Mouse (Mus musculus): ENCODE results near the gene Nags. TPM values are rescaled to one million over a fixed set of nuclear protein-coding genes. Genes with fewer than 3 reads are reported as not detected.
"Not testable (repeated sequence)": the region's sequence is repeated elsewhere in the genome, so short reads cannot be mapped to it uniquely, and the experiment has no call there.

The Nags gene
- polyA plus RNA-seq, 1 experiment: not detected

DNA sequence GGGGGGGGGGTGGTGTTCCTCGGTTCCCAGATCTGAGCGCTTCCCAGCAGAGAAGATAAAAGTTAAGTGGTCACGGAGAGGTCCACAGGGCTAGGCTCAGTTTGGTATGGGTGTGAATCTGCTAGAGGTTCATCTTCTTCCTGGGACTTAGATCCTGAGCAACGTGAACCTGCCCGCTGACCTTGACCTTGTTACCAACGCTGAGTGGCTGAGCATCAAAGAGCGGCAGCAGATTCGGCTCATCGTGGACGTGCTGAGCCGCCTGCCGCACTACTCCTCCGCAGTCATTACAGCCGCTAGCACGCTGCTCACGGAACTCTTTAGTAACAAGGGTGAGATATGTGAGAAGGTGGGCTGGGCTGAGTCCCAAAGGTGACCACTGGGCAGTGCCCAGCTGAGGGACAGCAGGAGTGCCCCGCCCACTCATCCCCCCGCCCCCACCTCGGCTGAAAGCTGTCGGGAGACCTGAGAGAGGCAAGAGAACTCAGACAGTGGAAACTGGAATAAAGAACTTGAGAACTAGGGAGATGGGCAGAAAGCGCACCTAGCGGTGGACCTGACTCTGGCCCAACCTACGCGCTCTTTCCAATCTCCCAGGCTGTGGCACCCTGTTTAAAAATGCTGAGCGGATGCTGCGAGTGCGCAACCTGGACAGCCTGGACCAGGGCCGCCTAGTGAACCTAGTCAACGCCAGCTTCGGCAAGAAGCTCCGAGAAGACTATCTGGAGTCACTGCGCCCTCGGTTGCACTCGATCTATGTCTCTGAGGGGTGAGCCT lies 2.1 kb downstream of the Nags start:
- Histone ChIP-seq H3K4me2 (ENCODE audit: low read depth) (no peak overlapping the region), H3K27me3 (ENCODE audit: control insufficient read depth, insufficient read depth, insufficient read length) (peaks cover 30% of the 10 kb centered on the region), H3ac (ENCODE audit: control insufficient read depth, insufficient read length) (no peak overlapping the region), H3K4me3 (no peak overlapping the region), H3K79me2 (ENCODE audit: control insufficient read depth, insufficient read depth) (no peaks in the 10 kb centered on the region), H3K36me3 (ENCODE audit: control insufficient read depth, insufficient read depth) (no peaks in the 10 kb centered on the region)
- TF ChIP-seq TCF12 (IDR thresholded peaks at IDR 0.05; ENCODE audit: insufficient read depth, poor library complexity, severe bottlenecking) (no peak), CEBPB (IDR thresholded peaks at IDR 0.05; ENCODE audit: insufficient read depth, poor library complexity, severe bottlenecking) (no peak), TCF3 (IDR thresholded peaks at IDR 0.05; ENCODE audit: insufficient read length, low read depth) (no peak), USF1 (IDR thresholded peaks at IDR 0.05; ENCODE audit: low read depth) (no peak)

DNA sequence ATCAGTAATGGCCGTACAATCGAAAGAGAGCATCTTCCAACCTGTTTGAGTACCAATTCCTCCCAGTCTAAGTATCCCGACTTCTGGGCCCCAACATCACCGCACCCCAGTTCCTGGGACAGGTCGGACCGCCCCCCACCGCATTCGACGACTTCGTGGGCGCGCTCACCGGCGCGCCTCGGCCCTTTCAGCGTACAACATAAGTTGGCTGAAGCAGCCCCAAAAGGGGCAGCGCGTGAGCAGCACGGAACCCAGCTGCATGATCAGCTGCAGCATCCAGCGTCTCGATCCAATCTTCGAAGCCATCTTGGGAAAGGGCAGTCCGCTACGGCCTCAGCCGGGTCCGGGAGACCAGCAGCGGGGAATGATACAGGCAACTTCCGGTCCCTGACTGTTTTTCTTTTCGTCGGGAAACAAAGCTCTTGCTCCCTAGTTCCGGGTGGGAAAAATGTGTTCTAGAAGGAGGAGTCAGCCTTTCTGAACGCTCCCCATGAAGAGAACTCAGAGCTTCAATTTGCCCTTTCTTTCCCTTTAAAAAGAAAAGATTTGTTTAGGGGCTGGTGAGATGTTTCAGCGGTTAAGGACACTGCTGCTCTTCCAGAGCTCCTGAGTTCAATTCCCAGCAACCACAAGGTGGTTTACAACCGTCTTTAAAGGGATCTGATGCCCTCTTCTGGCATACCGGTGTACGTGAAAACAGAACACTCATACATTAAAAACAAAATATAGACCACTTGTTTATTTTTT lies 10.9 kb downstream of the Nags start, which contains the start of gene Tmem101:
TSS of gene Tmem101 (minus strand) at position 366 of the 747 bp plus-strand sequence.
- peak within 1 kb of the TSS; percentile 62 for H3K4me3 ChIP-seq
- peaks cover 9% of the 10 kb centered on the region for H3K36me3 ChIP-seq (ENCODE audit: control insufficient read depth, insufficient read depth)
- H3K4me2 ChIP-seq (ENCODE audit: low read depth): peak within 1 kb of the TSS; percentile 93
- TF ChIP-seq POLR2A (IDR thresholded peaks at IDR 0.05; ENCODE audit: insufficient read length, low read depth) (peak; percentile 83), REST (IDR thresholded peaks at IDR 0.05; ENCODE audit: insufficient read depth, insufficient read length) (no peak), TCF3 (IDR thresholded peaks at IDR 0.05; ENCODE audit: insufficient read length, low read depth) (no peak), USF1 (IDR thresholded peaks at IDR 0.05; ENCODE audit: low read depth) (no peak), TCF12 (IDR thresholded peaks at IDR 0.05; ENCODE audit: insufficient read depth, poor library complexity, severe bottlenecking) (no peak), MYOG (IDR thresholded peaks at IDR 0.05; ENCODE audit: control insufficient read depth in 1 of 3, insufficient read depth in 1 of 3, insufficient read length in 2 of 3, low read depth in 2 of 3) (peak in 1 of 3 experiments; percentile 9), CEBPB (IDR thresholded peaks at IDR 0.05; ENCODE audit: insufficient read depth, poor library complexity, severe bottlenecking) (0 out of 2 replicates have a peak, but pooled peaks have one; percentile 3), MAX (IDR thresholded peaks at IDR 0.05; ENCODE audit: low read depth) (no peak), E2F4 (IDR thresholded peaks at IDR 0.05; ENCODE audit: insufficient read depth) (peak; percentile 35), MYOD1 (IDR thresholded peaks at IDR 0.05; ENCODE audit: control insufficient read depth in 1 of 3, insufficient read length in 2 of 3, low read depth in 2 of 3) (peak in 1 of 3 experiments; percentile 14), POLR2AphosphoS2 (IDR thresholded peaks at IDR 0.05; ENCODE audit: insufficient read length, low read depth) (peak; percentile 81), SRF (IDR thresholded peaks at IDR 0.05; ENCODE audit: control insufficient read depth, insufficient read length, low read depth) (no peak)
- no peaks in the 10 kb centered on the region for H3K27me3 ChIP-seq (ENCODE audit: control insufficient read depth, insufficient read depth, insufficient read length)
- H3ac ChIP-seq (ENCODE audit: control insufficient read depth, insufficient read length): no peak within 1 kb of the TSS
- peaks cover 5% of the 10 kb centered on the region for H3K79me2 ChIP-seq (ENCODE audit: control insufficient read depth, insufficient read depth)

DNA sequence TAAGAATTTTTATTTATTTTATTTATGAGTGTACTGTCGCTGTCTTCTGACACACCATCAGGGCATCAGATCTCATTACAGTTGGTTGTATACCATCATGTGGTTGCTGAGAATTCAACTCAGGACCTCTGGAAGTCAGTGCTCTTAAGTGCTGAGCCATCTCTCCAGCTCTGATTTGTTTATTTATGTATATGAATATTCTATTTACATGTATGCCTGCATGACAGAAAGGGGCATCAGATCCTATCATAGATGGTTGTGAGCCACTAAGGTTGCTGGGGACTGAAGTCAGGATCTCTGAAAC lies 11.4 kb downstream of the Nags start:
- Histone ChIP-seq H3K4me2 (ENCODE audit: low read depth) (no peak overlapping the region), H3ac (ENCODE audit: control insufficient read depth, insufficient read length) (no peak overlapping the region), H3K79me2 (ENCODE audit: control insufficient read depth, insufficient read depth) (peaks cover 5% of the 10 kb centered on the region), H3K4me3 (peak overlapping the region; percentile 62), H3K36me3 (ENCODE audit: control insufficient read depth, insufficient read depth) (peaks cover 12% of the 10 kb centered on the region), H3K27me3 (ENCODE audit: control insufficient read depth, insufficient read depth, insufficient read length) (no peaks in the 10 kb centered on the region)
- no peak for TF ChIP-seq POLR2A (IDR thresholded peaks at IDR 0.05; ENCODE audit: insufficient read length, low read depth)
- no peak for TF ChIP-seq CEBPB (IDR thresholded peaks at IDR 0.05; ENCODE audit: insufficient read depth, poor library complexity, severe bottlenecking)
- no peak for TF ChIP-seq TCF12 (IDR thresholded peaks at IDR 0.05; ENCODE audit: insufficient read depth, poor library complexity, severe bottlenecking)
- TF ChIP-seq REST (IDR thresholded peaks at IDR 0.05; ENCODE audit: insufficient read depth, insufficient read length): no peak
- no peak for TF ChIP-seq SRF (IDR thresholded peaks at IDR 0.05; ENCODE audit: control insufficient read depth, insufficient read length, low read depth)
- TF ChIP-seq USF1 (IDR thresholded peaks at IDR 0.05; ENCODE audit: low read depth): no peak
- no peak for TF ChIP-seq E2F4 (IDR thresholded peaks at IDR 0.05; ENCODE audit: insufficient read depth)
- TF ChIP-seq MAX (IDR thresholded peaks at IDR 0.05; ENCODE audit: low read depth): no peak
- no peak for TF ChIP-seq MYOG (IDR thresholded peaks at IDR 0.05; ENCODE audit: control insufficient read depth in 1 of 3, insufficient read depth in 1 of 3, insufficient read length in 2 of 3, low read depth in 2 of 3)
- TF ChIP-seq TCF3 (IDR thresholded peaks at IDR 0.05; ENCODE audit: insufficient read length, low read depth): no peak
- TF ChIP-seq POLR2AphosphoS2 (IDR thresholded peaks at IDR 0.05; ENCODE audit: insufficient read length, low read depth): no peak
- no peak for TF ChIP-seq MYOD1 (IDR thresholded peaks at IDR 0.05; ENCODE audit: control insufficient read depth in 1 of 3, insufficient read length in 2 of 3, low read depth in 2 of 3)

DNA sequence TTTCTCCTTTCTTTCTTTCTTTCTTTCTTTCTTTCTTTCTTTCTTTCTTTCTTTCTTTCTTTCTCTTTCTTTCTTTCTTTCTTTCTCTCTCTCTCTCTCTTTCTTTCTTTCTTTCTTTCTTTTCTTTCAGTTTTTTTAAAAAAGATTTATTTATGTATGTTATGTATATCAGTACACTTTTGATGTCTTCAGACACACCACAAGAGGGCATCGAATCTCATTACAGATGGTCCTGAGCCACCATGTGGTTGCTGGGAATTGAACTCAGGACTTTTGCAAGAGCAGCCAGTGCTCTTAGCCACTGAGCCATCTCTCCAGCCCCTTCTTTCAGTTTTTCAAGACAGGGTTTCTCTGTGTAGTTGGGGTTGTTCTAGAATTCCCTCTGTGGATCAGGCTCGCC lies 12.7 kb downstream of the Nags start:
- not testable (repeated sequence) for H3K27me3 ChIP-seq (ENCODE audit: control insufficient read depth, insufficient read depth, insufficient read length); H3K4me2 ChIP-seq (ENCODE audit: low read depth); H3K4me3 ChIP-seq; H3K79me2 ChIP-seq (ENCODE audit: control insufficient read depth, insufficient read depth); H3ac ChIP-seq (ENCODE audit: control insufficient read depth, insufficient read length)
- peaks cover 18% of the 10 kb centered on the region for H3K36me3 ChIP-seq (ENCODE audit: control insufficient read depth, insufficient read depth)

DNA sequence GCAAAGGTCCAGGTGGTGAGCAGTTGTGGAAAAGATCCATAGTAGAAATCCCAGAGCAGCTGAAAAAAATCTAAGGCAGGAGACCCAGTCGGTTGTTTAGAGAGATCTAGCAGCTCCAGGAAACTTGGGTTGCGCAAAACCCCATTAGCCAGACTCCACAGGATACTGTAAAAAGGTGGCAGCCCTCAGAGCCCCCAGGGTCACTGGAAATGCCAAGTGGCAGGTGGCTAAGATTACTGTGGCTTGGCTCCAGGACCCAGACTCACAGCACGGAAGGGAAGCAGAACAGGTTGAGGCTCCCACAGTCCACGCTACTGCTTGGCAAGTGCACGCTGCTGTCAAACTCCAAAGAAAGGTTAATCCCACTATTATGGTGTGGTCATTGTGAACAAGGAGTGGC lies 14.5 kb downstream of the Nags start:
- no peak for TF ChIP-seq TCF3 (IDR thresholded peaks at IDR 0.05; ENCODE audit: insufficient read length, low read depth)
- TF ChIP-seq TCF12 (IDR thresholded peaks at IDR 0.05; ENCODE audit: insufficient read depth, poor library complexity, severe bottlenecking): no peak
- TF ChIP-seq E2F4 (IDR thresholded peaks at IDR 0.05; ENCODE audit: insufficient read depth): no peak
- no peak for TF ChIP-seq SRF (IDR thresholded peaks at IDR 0.05; ENCODE audit: control insufficient read depth, insufficient read length, low read depth)
- no peak for TF ChIP-seq MAX (IDR thresholded peaks at IDR 0.05; ENCODE audit: low read depth)
- TF ChIP-seq POLR2AphosphoS2 (IDR thresholded peaks at IDR 0.05; ENCODE audit: insufficient read length, low read depth): no peak
- no peak for TF ChIP-seq POLR2A (IDR thresholded peaks at IDR 0.05; ENCODE audit: insufficient read length, low read depth)
- no peak for TF ChIP-seq USF1 (IDR thresholded peaks at IDR 0.05; ENCODE audit: low read depth)
- TF ChIP-seq REST (IDR thresholded peaks at IDR 0.05; ENCODE audit: insufficient read depth, insufficient read length): no peak
- TF ChIP-seq CEBPB (IDR thresholded peaks at IDR 0.05; ENCODE audit: insufficient read depth, poor library complexity, severe bottlenecking): no peak
- H3K4me3 ChIP-seq: no peak overlapping the region
- H3K36me3 ChIP-seq (ENCODE audit: control insufficient read depth, insufficient read depth): peaks cover 26% of the 10 kb centered on the region
- H3ac ChIP-seq (ENCODE audit: control insufficient read depth, insufficient read length): no peak overlapping the region
- no peak overlapping the region for H3K4me2 ChIP-seq (ENCODE audit: low read depth)
- H3K27me3 ChIP-seq (ENCODE audit: control insufficient read depth, insufficient read depth, insufficient read length): no peaks in the 10 kb centered on the region
- peaks cover 5% of the 10 kb centered on the region for H3K79me2 ChIP-seq (ENCODE audit: control insufficient read depth, insufficient read depth)

All from myocyte (in vitro differentiated cells).